Mouse (Mus musculus) midbrain, embryonic 12.5 days (tissue): ENCODE data around the gene Pik3r1. TPM values are rescaled to one million over a fixed set of nuclear protein-coding genes. Genes with fewer than 3 reads are reported as not detected.

Experiments used
- ATAC-seq: fragments of 200-750 bp; cut with Nextera tagmentation; 2 replicates; pipeline ENCODE4 v1.8.0; 2017; ENCODE audit warnings: low read depth, moderate TSS enrichment, moderate library complexity; ENCODE audit not compliant: low FRiP score
- H3K27ac ChIP-seq: fragments of 300-500 bp; sonication (generic); replicated peaks from 2 replicates; pipeline ENCODE4 v1.5.1; 2016; ENCODE audit warnings: mild to moderate bottlenecking
- H3K27me3 ChIP-seq: fragments of 300-500 bp; sonication (generic); 2 replicates; pipeline ENCODE4 v1.6.1; 2016; ENCODE audit warnings: mild to moderate bottlenecking
- H3K36me3 ChIP-seq: fragments of 300-500 bp; sonication (generic); 2 replicates; pipeline ENCODE4 v1.6.1; 2016
- H3K4me1 ChIP-seq: fragments of 300-500 bp; sonication (generic); 2 replicates; pipeline ENCODE4 v1.6.1; 2016
- H3K4me2 ChIP-seq: fragments of 300-500 bp; sonication (generic); replicated peaks from 2 replicates; pipeline ENCODE4 v1.6.1; 2016; ENCODE audit warnings: mild to moderate bottlenecking, moderate library complexity
- H3K4me3 ChIP-seq: fragments of 300-500 bp; sonication (generic); 2 replicates; pipeline ENCODE4 v1.5.1; 2016; ENCODE audit warnings: mild to moderate bottlenecking
- H3K9ac ChIP-seq: fragments of 300-500 bp; sonication (generic); replicated peaks from 2 replicates; pipeline ENCODE4 v1.6.1; 2016; ENCODE audit warnings: mild to moderate bottlenecking, moderate library complexity
- H3K9me3 ChIP-seq: fragments of 300-500 bp; sonication (generic); 2 replicates; pipeline ENCODE4 v1.6.1; 2016; ENCODE audit warnings: mild to moderate bottlenecking
- WGBS: fragments of 180-500 bp; shearing (Covaris S2); methylation state at CpG from one replicate; pipeline ENCODE4 v1.1.7; 2016; 5-methylcytosine and 5-hydroxymethylcytosine counted together
- polyA plus RNA-seq: library from polyadenylated mRNA; unstranded; fragments of >200 nt; fragmentation: Nextera tagmentation; extraction: Ambion mirVana; gene quantifications from 2 replicates; pipeline ENCODE4 v1.2.1, GENCODE M21; 2016

Gene Pik3r1
- polyA plus RNA-seq, 1 experiment from 2014 or later, result 22.8 TPM

- Histone ChIP-seq H3K4me1 (peaks cover 3% of the 10 kb centered on the region), H3K27me3 (no peaks in the 10 kb centered on the region), H3K4me3 (no peak overlapping the region), H3K9ac (no peak overlapping the region), H3K36me3 (peaks cover 57% of the 10 kb centered on the region), H3K9me3 (no peaks in the 10 kb centered on the region), H3K4me2 (no peak overlapping the region), H3K27ac (no peak overlapping the region)
- ATAC-seq, result no peak
- 93% methylated on average over 13 of the region's 13 CpGs for WGBS
These were observed 81.8 kb downstream of the Pik3r1 start for GRCm38 (mm10) chr13:101686256-101686655.

- no peak overlapping the region for H3K4me3 ChIP-seq
- H3K4me2 ChIP-seq, result no peak overlapping the region
- H3K9me3 ChIP-seq, result no peaks in the 10 kb centered on the region
- no peak overlapping the region for H3K27ac ChIP-seq
- no peaks in the 10 kb centered on the region for H3K27me3 ChIP-seq
- H3K4me1 ChIP-seq, result no peaks in the 10 kb centered on the region
- H3K36me3 ChIP-seq, result peaks cover 54% of the 10 kb centered on the region
- H3K9ac ChIP-seq, result no peak overlapping the region
- 95% methylated on average over 14 of the region's 14 CpGs for WGBS
- ATAC-seq, result no peak
These were observed 83.3 kb downstream of the Pik3r1 start for GRCm38 (mm10) chr13:101684706-101685105.

- no peak overlapping the region for H3K9ac ChIP-seq
- peaks cover 45% of the 10 kb centered on the region for H3K36me3 ChIP-seq
- no peak overlapping the region for H3K27ac ChIP-seq
- no peak for ATAC-seq
- H3K9me3 ChIP-seq, result no peaks in the 10 kb centered on the region
- H3K27me3 ChIP-seq, result no peaks in the 10 kb centered on the region
- 81% methylated on average over 4 of the region's 4 CpGs for WGBS
- no peak overlapping the region for H3K4me2 ChIP-seq
- H3K4me1 ChIP-seq, result no peaks in the 10 kb centered on the region
- H3K4me3 ChIP-seq, result no peak overlapping the region
These were observed 85.6 kb downstream of the Pik3r1 start for GRCm38 (mm10) chr13:101682378-101682777.

GRCm38 (mm10) chr13:101680083-101680482, 87.9 kb downstream of the Pik3r1 start:
- Histone ChIP-seq H3K27ac (no peak overlapping the region), H3K36me3 (peaks cover 23% of the 10 kb centered on the region), H3K4me3 (no peak overlapping the region), H3K27me3 (no peaks in the 10 kb centered on the region), H3K9ac (no peak overlapping the region), H3K9me3 (no peaks in the 10 kb centered on the region), H3K4me1 (no peaks in the 10 kb centered on the region), H3K4me2 (no peak overlapping the region)
- ATAC-seq, result no peak
- WGBS, result 82% methylated on average over 1 of the region's 1 CpGs

GRCm38 (mm10) chr13:101678984-101679383, 89.0 kb downstream of the Pik3r1 start:
- 92% methylated on average over 1 of the region's 1 CpGs for WGBS
- Histone ChIP-seq H3K4me3 (no peak overlapping the region), H3K9ac (no peak overlapping the region)

GRCm38 (mm10) chr13:101678036-101678435, 90.0 kb downstream of the Pik3r1 start:
- 82% methylated on average over 4 of the region's 4 CpGs for WGBS
- no peak for ATAC-seq
- H3K9me3 ChIP-seq, result no peaks in the 10 kb centered on the region
- no peak overlapping the region for H3K27ac ChIP-seq
- no peak overlapping the region for H3K9ac ChIP-seq
- H3K36me3 ChIP-seq, result peaks cover 6% of the 10 kb centered on the region; the same call in 1 of the 2 replicates
- H3K4me3 ChIP-seq, result no peak overlapping the region
- H3K4me2 ChIP-seq, result no peak overlapping the region
- H3K4me1 ChIP-seq, result no peaks in the 10 kb centered on the region
- no peaks in the 10 kb centered on the region for H3K27me3 ChIP-seq

More at GRCm38 (mm10) chr13:101678984-101679383, 89.0 kb downstream of the Pik3r1 start:
- Histone ChIP-seq H3K27me3 (no peaks in the 10 kb centered on the region), H3K4me1 (no peaks in the 10 kb centered on the region), H3K36me3 (peaks cover 12% of the 10 kb centered on the region), H3K4me2 (no peak overlapping the region), H3K9me3 (no peaks in the 10 kb centered on the region), H3K27ac (no peak overlapping the region)
- no peak for ATAC-seq

GRCm38 (mm10) chr13:101673876-101674275, 94.1 kb downstream of the Pik3r1 start:
- H3K9ac ChIP-seq, result no peak overlapping the region
- no peaks in the 10 kb centered on the region for H3K27me3 ChIP-seq
- no peak overlapping the region for H3K4me2 ChIP-seq
- no peaks in the 10 kb centered on the region for H3K4me1 ChIP-seq
- WGBS, result 88% methylated on average over 3 of the region's 3 CpGs
- H3K36me3 ChIP-seq, result no peaks in the 10 kb centered on the region
- no peak overlapping the region for H3K27ac ChIP-seq
- ATAC-seq, result no peak
- no peak overlapping the region for H3K4me3 ChIP-seq
- no peaks in the 10 kb centered on the region for H3K9me3 ChIP-seq

GRCm38 (mm10) chr13:101668859-101669258, 99.2 kb downstream of the Pik3r1 start:
- Histone ChIP-seq H3K36me3 (no peaks in the 10 kb centered on the region), H3K9me3 (0 out of 2 replicates have a peak, but pooled peaks cover 3% of the 10 kb centered on the region), H3K4me1 (no peaks in the 10 kb centered on the region), H3K27me3 (no peaks in the 10 kb centered on the region), H3K27ac (no peak overlapping the region), H3K9ac (no peak overlapping the region), H3K4me3 (no peak overlapping the region), H3K4me2 (no peak overlapping the region)
- WGBS, result 36% methylated on average over 3 of the region's 3 CpGs
- ATAC-seq, result no peak

GRCm38 (mm10) chr13:101664010-101664409, 104.0 kb downstream of the Pik3r1 start:
- no peaks in the 10 kb centered on the region for H3K36me3 ChIP-seq
- no peak overlapping the region for H3K9ac ChIP-seq
- H3K27me3 ChIP-seq, result no peaks in the 10 kb centered on the region
- no peak overlapping the region for H3K4me3 ChIP-seq
- 0 out of 2 replicates have a peak, but pooled peaks cover 3% of the 10 kb centered on the region for H3K9me3 ChIP-seq
- no peaks in the 10 kb centered on the region for H3K4me1 ChIP-seq
- no peak for ATAC-seq
- 82% methylated on average over 5 of the region's 5 CpGs for WGBS
- no peak overlapping the region for H3K4me2 ChIP-seq
- no peak overlapping the region for H3K27ac ChIP-seq

GRCm38 (mm10) chr13:101662900-101663299, 105.1 kb downstream of the Pik3r1 start:
- ATAC-seq, result no peak
- Histone ChIP-seq H3K9me3 (no peaks in the 10 kb centered on the region), H3K4me2 (no peak overlapping the region), H3K36me3 (no peaks in the 10 kb centered on the region), H3K27me3 (no peaks in the 10 kb centered on the region), H3K4me3 (no peak overlapping the region), H3K9ac (no peak overlapping the region), H3K27ac (no peak overlapping the region), H3K4me1 (no peaks in the 10 kb centered on the region)
- 96% methylated on average over 1 of the region's 1 CpGs for WGBS

GRCm38 (mm10) chr13:101661567-101661966, 106.5 kb downstream of the Pik3r1 start:
- Histone ChIP-seq H3K9ac (no peak overlapping the region), H3K27ac (no peak overlapping the region), H3K27me3 (no peaks in the 10 kb centered on the region), H3K9me3 (no peaks in the 10 kb centered on the region), H3K4me3 (no peak overlapping the region), H3K4me1 (no peaks in the 10 kb centered on the region), H3K36me3 (no peaks in the 10 kb centered on the region), H3K4me2 (no peak overlapping the region)
- WGBS, result 90% methylated on average over 6 of the region's 6 CpGs
- ATAC-seq, result no peak

GRCm38 (mm10) chr13:101660187-101660586, 107.8 kb downstream of the Pik3r1 start:
- H3K4me1 ChIP-seq, result no peaks in the 10 kb centered on the region
- WGBS, result 92% methylated on average over 2 of the region's 2 CpGs
- no peak overlapping the region for H3K27ac ChIP-seq
- no peaks in the 10 kb centered on the region for H3K27me3 ChIP-seq
- H3K36me3 ChIP-seq, result no peaks in the 10 kb centered on the region
- H3K4me2 ChIP-seq, result no peak overlapping the region
- no peak overlapping the region for H3K4me3 ChIP-seq
- H3K9ac ChIP-seq, result no peak overlapping the region
- ATAC-seq, result no peak
- no peaks in the 10 kb centered on the region for H3K9me3 ChIP-seq

- H3K4me2 ChIP-seq, result no peak overlapping the region
- H3K27me3 ChIP-seq, result no peaks in the 10 kb centered on the region
- no peak for ATAC-seq
- no peak overlapping the region for H3K27ac ChIP-seq
- no peak overlapping the region for H3K4me3 ChIP-seq
- H3K9me3 ChIP-seq, result no peaks in the 10 kb centered on the region
- no peaks in the 10 kb centered on the region for H3K4me1 ChIP-seq
- no peak overlapping the region for H3K9ac ChIP-seq
- 92% methylated on average over 2 of the region's 2 CpGs for WGBS
- no peaks in the 10 kb centered on the region for H3K36me3 ChIP-seq
These were observed 115.9 kb downstream of the Pik3r1 start for GRCm38 (mm10) chr13:101652131-101652530.
